Mouse (Mus musculus): ENCODE measurements around the gene Map3k10.

GRCm38 (mm10) chr7:27608130-27608529 lies 66.3 kb downstream of the Map3k10 start:
- TF ChIP-seq POLR2A (IDR thresholded peaks at IDR 0.05; ENCODE audit: insufficient read length, low read depth), result no peak
- TF ChIP-seq MYOD1 (IDR thresholded peaks at IDR 0.05; ENCODE audit: control insufficient read depth in 1 of 3, insufficient read length in 2 of 3, low read depth in 2 of 3), result peak in 1 of 3 experiments; percentile 36
- TF ChIP-seq E2F4 (IDR thresholded peaks at IDR 0.05; ENCODE audit: insufficient read depth), result no peak
- no peak for TF ChIP-seq SRF (IDR thresholded peaks at IDR 0.05; ENCODE audit: control insufficient read depth, insufficient read length, low read depth)
- TF ChIP-seq CEBPB (IDR thresholded peaks at IDR 0.05; ENCODE audit: insufficient read depth, poor library complexity, severe bottlenecking), result no peak
- TF ChIP-seq REST (IDR thresholded peaks at IDR 0.05; ENCODE audit: insufficient read depth, insufficient read length), result no peak
- no peak for TF ChIP-seq POLR2AphosphoS2 (IDR thresholded peaks at IDR 0.05; ENCODE audit: insufficient read length, low read depth)
- no peak for TF ChIP-seq TCF12 (IDR thresholded peaks at IDR 0.05; ENCODE audit: insufficient read depth, poor library complexity, severe bottlenecking)
- TF ChIP-seq TCF3 (IDR thresholded peaks at IDR 0.05; ENCODE audit: insufficient read length, low read depth), result no peak
- TF ChIP-seq USF1 (IDR thresholded peaks at IDR 0.05; ENCODE audit: low read depth), result no peak
- no peak for TF ChIP-seq MAX (IDR thresholded peaks at IDR 0.05; ENCODE audit: low read depth)
- TF ChIP-seq MYOG (IDR thresholded peaks at IDR 0.05; ENCODE audit: control insufficient read depth in 1 of 3, insufficient read depth in 1 of 3, insufficient read length in 2 of 3, low read depth in 2 of 3), result no peak
